Mouse (Mus musculus): ENCODE measurements around the gene Serpine3. TPM values are rescaled to one million over a fixed set of nuclear protein-coding genes. Genes with fewer than 3 reads are reported as not detected.

The Serpine3 gene
- polyA plus RNA-seq (2017; shearing (Covaris generic)), result not detected

DNA sequence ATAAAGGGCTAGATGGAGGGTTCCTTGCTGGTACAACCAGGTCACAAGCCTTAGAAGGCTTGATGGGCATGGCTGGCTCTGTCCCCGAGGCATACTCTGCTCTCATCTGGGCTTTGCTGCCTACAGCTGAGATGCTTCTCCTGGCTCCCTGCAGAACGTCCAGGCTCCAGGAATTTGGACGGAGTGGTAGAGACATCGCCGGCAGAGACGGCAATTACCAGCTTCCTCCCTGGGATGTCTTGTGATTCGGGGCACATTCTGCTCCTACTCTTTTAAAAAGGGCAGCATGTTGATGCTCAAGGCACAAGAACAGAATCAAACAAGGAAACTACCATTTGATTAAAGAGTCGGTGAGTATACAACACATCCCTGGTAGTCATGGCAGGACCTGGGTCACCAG lies at the start of gene Serpine3:
Gene Serpine3 (plus strand): TSS at position 301 of the 400 bp plus-strand sequence.

Other genes starting within 250 kb of the Serpine3 start
- not detected for gene Gucy1b2, start 207.4 kb upstream of the Serpine3 start, polyA plus RNA-seq (2017; shearing (Covaris generic))
- not detected for gene Fam124a, start 107.9 kb upstream of the Serpine3 start, polyA plus RNA-seq (2017; shearing (Covaris generic))
- not detected for gene Gm4131, start 96.7 kb upstream of the Serpine3 start, polyA plus RNA-seq (2017; shearing (Covaris generic))
- gene Ints6, start 97.5 kb downstream of the Serpine3 start, polyA plus RNA-seq (2017; shearing (Covaris generic)), result 46.1 TPM
- gene Wdfy2, start 174.0 kb downstream of the Serpine3 start, polyA plus RNA-seq (2017; shearing (Covaris generic)), result 6.9 TPM